Mouse (Mus musculus): Measurements from ENCODE around the gene Bsn. TPM values are rescaled to one million over a fixed set of nuclear protein-coding genes. Genes with fewer than 3 reads are reported as not detected.

Gene Bsn
- polyA plus RNA-seq, 1 experiment from 2014 or later = 1.2 TPM

- Histone ChIP-seq H3K27ac (no peak overlapping the region), H3K4me1 (replicated peaks) (peaks cover 14% of the 10 kb centered on the region; the same call in 1 of the 2 replicates), H3K4me2 (no peak overlapping the region), H3K9ac (replicated peaks) (no peak overlapping the region), H3K27me3 (peaks cover 7% of the 10 kb centered on the region; the same call in 1 of the 2 replicates), H3K36me3 (no peaks in the 10 kb centered on the region), H3K9me3 (no peaks in the 10 kb centered on the region), H3K4me3 (replicated peaks) (no peak overlapping the region)
- ATAC-seq (ENCODE audit: insufficient number of reproducible peaks, insufficient read depth, low FRiP score, low TSS enrichment, low read depth) = no peak
- WGBS = 83% methylated on average over 10 of the region's 10 CpGs
These were observed 68.8 kb downstream of the Bsn start for GRCm38 (mm10) chr9:108121170-108121969.

- no peak for ATAC-seq (ENCODE audit: insufficient number of reproducible peaks, insufficient read depth, low FRiP score, low TSS enrichment, low read depth)
- Histone ChIP-seq H3K36me3 (no peaks in the 10 kb centered on the region), H3K4me3 (replicated peaks) (no peak overlapping the region), H3K4me2 (no peak overlapping the region), H3K9ac (replicated peaks) (no peak overlapping the region), H3K4me1 (replicated peaks) (peaks cover 14% of the 10 kb centered on the region; the same call in 1 of the 2 replicates), H3K27ac (no peak overlapping the region), H3K27me3 (peaks cover 12% of the 10 kb centered on the region), H3K9me3 (no peaks in the 10 kb centered on the region)
- WGBS = 93% methylated on average over 8 of the region's 8 CpGs
These were observed 69.5 kb downstream of the Bsn start for GRCm38 (mm10) chr9:108120671-108121070.

- Histone ChIP-seq H3K4me3 (replicated peaks) (no peak overlapping the region), H3K4me1 (replicated peaks) (peaks cover 14% of the 10 kb centered on the region; the same call in 1 of the 2 replicates), H3K36me3 (no peaks in the 10 kb centered on the region), H3K4me2 (no peak overlapping the region; the same call in 1 of the 2 replicates), H3K9ac (replicated peaks) (no peak overlapping the region), H3K27ac (peak overlapping the region; percentile 12; the same call in 1 of the 2 replicates), H3K27me3 (peaks cover 19% of the 10 kb centered on the region), H3K9me3 (no peaks in the 10 kb centered on the region)
- 56% methylated on average over 8 of the region's 11 CpGs for WGBS
- no peak for ATAC-seq (ENCODE audit: insufficient number of reproducible peaks, insufficient read depth, low FRiP score, low TSS enrichment, low read depth)
These were observed 70.2 kb downstream of the Bsn start for GRCm38 (mm10) chr9:108119891-108120411.

- Histone ChIP-seq H3K4me3 (replicated peaks) (no peak overlapping the region), H3K27me3 (peaks cover 34% of the 10 kb centered on the region), H3K36me3 (no peaks in the 10 kb centered on the region), H3K27ac (0 out of 2 replicates have a peak overlapping the region, but pooled peaks have one; percentile 76), H3K9me3 (no peaks in the 10 kb centered on the region), H3K4me2 (no peak overlapping the region), H3K4me1 (replicated peaks) (peaks cover 14% of the 10 kb centered on the region; the same call in 1 of the 2 replicates), H3K9ac (replicated peaks) (no peak overlapping the region; the same call in 1 of the 2 replicates)
- no peak for ATAC-seq (ENCODE audit: insufficient number of reproducible peaks, insufficient read depth, low FRiP score, low TSS enrichment, low read depth)
- 57% methylated on average over 4 of the region's 4 CpGs for WGBS
These were observed 73.0 kb downstream of the Bsn start for GRCm38 (mm10) chr9:108117143-108117542.

GRCm38 (mm10) chr9:108115290-108116077 lies 74.7 kb downstream of the Bsn start:
- 67% methylated on average over 43 of the region's 43 CpGs for WGBS
- Histone ChIP-seq H3K9ac (replicated peaks) (no peak overlapping the region), H3K27me3 (peaks cover 45% of the 10 kb centered on the region), H3K9me3 (no peaks in the 10 kb centered on the region), H3K27ac (no peak overlapping the region), H3K4me2 (peak overlapping the region; percentile 6; the same call in 1 of the 2 replicates), H3K4me3 (replicated peaks) (0 out of 2 replicates have a peak overlapping the region, but pooled peaks have one; percentile 7), H3K4me1 (replicated peaks) (peaks cover 25% of the 10 kb centered on the region), H3K36me3 (no peaks in the 10 kb centered on the region)
- no peak for ATAC-seq (ENCODE audit: insufficient number of reproducible peaks, insufficient read depth, low FRiP score, low TSS enrichment, low read depth)

GRCm38 (mm10) chr9:108112719-108113340 lies 77.4 kb downstream of the Bsn start:
- ATAC-seq (ENCODE audit: insufficient number of reproducible peaks, insufficient read depth, low FRiP score, low TSS enrichment, low read depth) = no peak
- 90% methylated on average over 18 of the region's 18 CpGs for WGBS
- no peak overlapping the region for H3K9ac ChIP-seq (replicated peaks)
- H3K27me3 ChIP-seq = peaks cover 57% of the 10 kb centered on the region
- H3K4me1 ChIP-seq (replicated peaks) = peaks cover 19% of the 10 kb centered on the region
- no peaks in the 10 kb centered on the region for H3K36me3 ChIP-seq
- H3K27ac ChIP-seq = no peak overlapping the region
- no peak overlapping the region for H3K4me3 ChIP-seq (replicated peaks)
- H3K9me3 ChIP-seq = no peaks in the 10 kb centered on the region
- H3K4me2 ChIP-seq = no peak overlapping the region

GRCm38 (mm10) chr9:108111593-108112121 lies 78.5 kb downstream of the Bsn start:
- no peak for ATAC-seq (ENCODE audit: insufficient number of reproducible peaks, insufficient read depth, low FRiP score, low TSS enrichment, low read depth)
- peaks cover 54% of the 10 kb centered on the region for H3K27me3 ChIP-seq
- H3K36me3 ChIP-seq = no peaks in the 10 kb centered on the region
- peak overlapping the region; percentile 65 for H3K4me2 ChIP-seq
- peak overlapping the region; percentile 53; the same call in 1 of the 2 replicates for H3K27ac ChIP-seq
- WGBS = 75% methylated on average over 17 of the region's 17 CpGs
- H3K9me3 ChIP-seq = no peaks in the 10 kb centered on the region
- H3K4me3 ChIP-seq (replicated peaks) = peak overlapping the region; percentile 36
- H3K4me1 ChIP-seq (replicated peaks) = peaks cover 14% of the 10 kb centered on the region
- H3K9ac ChIP-seq (replicated peaks) = peak overlapping the region; percentile 63

GRCm38 (mm10) chr9:108111101-108111592 lies 79.0 kb downstream of the Bsn start:
- Histone ChIP-seq H3K9me3 (no peaks in the 10 kb centered on the region), H3K4me2 (peak overlapping the region; percentile 65), H3K36me3 (no peaks in the 10 kb centered on the region), H3K27ac (peak overlapping the region; percentile 53; the same call in 1 of the 2 replicates), H3K4me3 (replicated peaks) (peak overlapping the region; percentile 36), H3K9ac (replicated peaks) (peak overlapping the region; percentile 63), H3K4me1 (replicated peaks) (peaks cover 14% of the 10 kb centered on the region), H3K27me3 (peaks cover 54% of the 10 kb centered on the region)
- WGBS = 10% methylated on average over 22 of the region's 22 CpGs
- no peak for ATAC-seq (ENCODE audit: insufficient number of reproducible peaks, insufficient read depth, low FRiP score, low TSS enrichment, low read depth)

- peak overlapping the region; percentile 65; the same call in 1 of the 2 replicates for H3K4me2 ChIP-seq
These were observed 80.0 kb downstream of the Bsn start for GRCm38 (mm10) chr9:108110160-108110559.

GRCm38 (mm10) chr9:108107867-108108266 lies 82.3 kb downstream of the Bsn start:
- ATAC-seq (ENCODE audit: insufficient number of reproducible peaks, insufficient read depth, low FRiP score, low TSS enrichment, low read depth) = no peak
- no peaks in the 10 kb centered on the region for H3K9me3 ChIP-seq
- WGBS = 92% methylated on average over 16 of the region's 16 CpGs
- H3K27me3 ChIP-seq = peaks cover 28% of the 10 kb centered on the region
- H3K9ac ChIP-seq (replicated peaks) = no peak overlapping the region
- no peak overlapping the region for H3K27ac ChIP-seq
- H3K4me3 ChIP-seq (replicated peaks) = no peak overlapping the region
- H3K4me1 ChIP-seq (replicated peaks) = peaks cover 36% of the 10 kb centered on the region
- H3K36me3 ChIP-seq = no peaks in the 10 kb centered on the region
- H3K4me2 ChIP-seq = no peak overlapping the region

More at GRCm38 (mm10) chr9:108110160-108110559, 80.0 kb downstream of the Bsn start:
- H3K9me3 ChIP-seq = no peaks in the 10 kb centered on the region
- ATAC-seq (ENCODE audit: insufficient number of reproducible peaks, insufficient read depth, low FRiP score, low TSS enrichment, low read depth) = no peak
- no peak overlapping the region for H3K27ac ChIP-seq
- no peak overlapping the region for H3K4me3 ChIP-seq (replicated peaks)
- 0 out of 2 replicates have a peak overlapping the region, but pooled peaks have one; percentile 63 for H3K9ac ChIP-seq (replicated peaks)
- no peaks in the 10 kb centered on the region for H3K36me3 ChIP-seq
- peaks cover 21% of the 10 kb centered on the region for H3K4me1 ChIP-seq (replicated peaks)
- WGBS = 90% methylated on average over 16 of the region's 16 CpGs
- peaks cover 44% of the 10 kb centered on the region for H3K27me3 ChIP-seq
